Mouse (Mus musculus) cerebellum, postnatal 36 days (tissue): ENCODE data around the gene Arfgef3.
A peak's percentile ranks its signal among the peaks of the same experiment; 100 is the strongest.
"Not testable (repeated sequence)": the region's sequence is repeated elsewhere in the genome, so short reads cannot be mapped to it uniquely, and the experiment has no call there.

Experiments
- DNase-seq, 2 experiments: peaks; one replicate each; pipeline ENCODE4 v3.0.0; 2021 to 2022; ENCODE audit warnings: mixed read lengths in 2 of 2

Arfgef3 gene

GRCm38 (mm10) chr10:18680661-18681384 is 62.9 kb downstream of the Arfgef3 start:
- no peak for DNase-seq

DNA sequence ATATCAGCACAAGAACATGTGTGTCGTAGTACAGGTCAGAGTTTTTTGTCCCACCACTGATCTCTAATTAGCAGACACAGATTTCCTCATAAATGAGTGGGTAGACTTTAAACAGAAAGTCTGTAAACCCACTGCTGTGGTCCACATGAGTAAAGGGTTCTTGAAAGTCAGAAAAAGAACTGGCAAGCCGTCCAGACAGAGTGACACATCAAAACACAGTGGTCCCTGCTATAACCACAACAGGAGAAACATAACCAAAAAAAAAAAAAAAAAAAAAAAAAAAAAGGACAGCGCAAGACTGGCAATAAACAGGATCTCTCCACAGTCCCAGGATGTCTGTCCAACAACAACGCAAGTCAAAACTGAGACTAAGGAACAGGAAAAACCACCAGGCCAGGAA is 64.9 kb downstream of the Arfgef3 start:
- no peak for DNase-seq

- DNase-seq: no peak
These were observed 79.0 kb downstream of the Arfgef3 start for GRCm38 (mm10) chr10:18664794-18665193.

DNA sequence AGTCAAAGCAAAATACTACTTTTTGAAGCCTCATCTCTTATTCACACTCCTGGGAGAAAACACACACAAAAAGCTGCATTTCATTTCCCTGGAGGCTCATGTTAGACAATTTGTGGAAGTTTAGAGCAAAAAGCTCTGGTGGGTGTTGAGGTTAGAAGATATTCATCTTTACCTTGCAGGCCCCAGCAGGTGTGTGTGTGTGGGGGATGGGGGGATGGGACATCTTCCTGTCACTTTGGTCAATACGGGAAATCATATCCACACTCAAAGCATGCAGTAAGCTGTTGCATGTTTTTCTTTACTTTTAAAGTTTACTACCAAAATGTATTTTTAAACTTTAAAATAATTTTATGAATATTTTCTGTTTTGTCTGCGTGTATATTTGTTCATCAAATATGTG is 79.7 kb downstream of the Arfgef3 start:
- DNase-seq: no peak

- no peak for DNase-seq
These were observed 82.0 kb downstream of the Arfgef3 start for GRCm38 (mm10) chr10:18661606-18662220.

- DNase-seq: no peak
These were observed 82.8 kb downstream of the Arfgef3 start for GRCm38 (mm10) chr10:18660998-18661397.

DNA sequence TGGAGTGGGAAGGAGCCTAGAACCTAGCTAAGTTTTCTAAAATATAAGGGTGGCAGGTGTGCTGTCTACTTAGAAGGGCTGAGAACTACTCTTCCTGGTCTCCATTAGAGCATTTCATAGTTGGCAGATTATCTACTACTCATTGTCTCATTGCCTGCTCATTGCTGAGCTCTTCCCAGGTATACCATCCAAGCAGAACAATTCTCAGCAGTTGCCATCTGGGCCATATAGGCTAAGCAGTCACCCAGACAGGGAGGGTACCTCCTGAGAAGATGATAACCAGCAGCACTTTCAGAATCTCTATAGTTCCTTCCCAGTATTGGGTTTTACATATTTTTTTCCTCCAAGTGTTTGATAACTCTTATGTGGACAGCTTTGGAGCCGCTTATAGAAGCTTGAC is 86.2 kb downstream of the Arfgef3 start:
- DNase-seq: no peak

- no peak for DNase-seq
These were observed 96.7 kb downstream of the Arfgef3 start for GRCm38 (mm10) chr10:18647069-18647468.

- DNase-seq: no peak
These were observed 97.7 kb downstream of the Arfgef3 start for GRCm38 (mm10) chr10:18646035-18646434.

- DNase-seq: no peak
These were observed 99.4 kb downstream of the Arfgef3 start for GRCm38 (mm10) chr10:18644346-18644745.

DNA sequence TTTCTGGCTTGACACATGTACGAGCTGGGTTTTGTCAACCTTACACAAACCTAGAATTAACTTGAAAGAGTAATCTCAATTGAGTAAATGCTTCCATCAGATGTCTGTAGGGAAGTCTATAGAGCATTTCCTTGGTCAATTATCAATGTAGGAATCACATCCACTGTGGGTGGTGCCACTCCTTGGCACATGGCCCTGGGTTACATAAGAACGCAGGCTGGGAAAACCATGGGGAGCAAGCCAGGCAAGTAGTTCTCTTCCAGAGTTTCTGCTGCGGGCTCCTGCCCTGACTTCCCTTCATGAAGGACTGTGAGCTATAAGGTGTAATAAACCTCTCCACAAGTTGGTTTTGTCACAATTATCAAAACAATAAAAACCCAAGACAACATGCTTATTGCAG is 100.2 kb downstream of the Arfgef3 start:
- peak; percentile 34 to 54 for DNase-seq

GRCm38 (mm10) chr10:18642854-18643253 is 100.9 kb downstream of the Arfgef3 start:
- no peak for DNase-seq

- DNase-seq: peak in 1 of 2 experiments; percentile 20
These were observed 103.2 kb downstream of the Arfgef3 start for GRCm38 (mm10) chr10:18640596-18640995.

GRCm38 (mm10) chr10:18635450-18635849 is 108.3 kb downstream of the Arfgef3 start:
- peak in 1 of 2 experiments; percentile 16 for DNase-seq

GRCm38 (mm10) chr10:18634405-18634985 is 109.3 kb downstream of the Arfgef3 start:
- peak; percentile 22 to 28 for DNase-seq

DNA sequence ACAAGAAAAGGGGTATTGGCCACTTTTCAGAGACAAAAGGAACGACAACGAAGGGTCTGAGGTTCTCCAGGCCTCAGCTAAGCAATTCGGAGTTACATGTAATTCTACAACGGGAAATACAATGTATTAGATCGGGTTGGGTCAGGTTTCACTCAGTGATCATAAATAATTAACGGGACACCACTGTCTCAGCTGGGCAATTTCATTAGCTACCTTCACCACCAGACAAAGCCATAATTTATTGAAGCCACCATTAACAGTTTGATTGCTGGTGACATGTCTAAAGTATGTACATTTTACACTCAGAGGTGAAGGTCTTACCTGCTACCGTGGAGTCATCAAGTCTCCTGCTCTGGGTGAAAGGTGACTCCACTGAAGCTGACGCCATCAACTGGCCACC is 113.3 kb downstream of the Arfgef3 start:
- DNase-seq: no peak

GRCm38 (mm10) chr10:18627530-18627929 is 116.2 kb downstream of the Arfgef3 start:
- DNase-seq: peak; percentile 20 to 24

- no peak for DNase-seq
These were observed 131.0 kb downstream of the Arfgef3 start for GRCm38 (mm10) chr10:18612796-18613195.

DNA sequence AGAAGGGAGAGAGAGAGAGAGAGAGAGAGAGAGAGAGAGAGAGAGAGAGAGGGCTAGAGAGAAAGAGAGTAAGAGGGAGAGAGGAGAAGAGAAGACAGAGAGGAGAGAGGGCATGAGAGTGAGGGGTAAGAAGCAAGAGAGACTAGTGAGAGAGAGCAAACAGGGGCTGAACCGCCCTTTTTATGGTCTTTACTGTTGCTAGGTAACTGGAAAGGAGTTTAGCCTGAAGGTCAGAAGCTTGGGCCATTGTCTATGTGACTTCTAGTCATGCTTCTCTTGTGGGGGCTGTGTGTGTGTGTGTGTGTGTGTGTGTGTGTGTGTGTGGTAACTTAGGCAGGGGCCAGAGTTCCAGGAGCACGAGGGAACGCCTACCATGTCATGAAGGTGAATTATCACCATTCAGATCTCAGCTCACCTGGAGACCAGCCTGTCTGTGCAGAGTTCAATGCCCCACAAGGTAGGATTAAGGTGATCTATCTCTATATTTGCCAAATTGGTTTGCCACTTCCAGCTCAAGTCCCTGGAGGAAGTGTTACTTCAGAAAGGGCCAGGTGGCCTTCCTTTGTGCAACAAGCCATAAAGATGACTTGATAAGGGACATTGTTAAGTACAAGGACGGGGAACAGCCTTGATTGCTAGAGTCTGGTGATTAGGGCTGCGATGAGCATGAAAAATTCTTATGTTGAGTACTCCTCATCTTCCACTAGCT is 138.8 kb downstream of the Arfgef3 start:
- DNase-seq: not testable (repeated sequence)

DNA sequence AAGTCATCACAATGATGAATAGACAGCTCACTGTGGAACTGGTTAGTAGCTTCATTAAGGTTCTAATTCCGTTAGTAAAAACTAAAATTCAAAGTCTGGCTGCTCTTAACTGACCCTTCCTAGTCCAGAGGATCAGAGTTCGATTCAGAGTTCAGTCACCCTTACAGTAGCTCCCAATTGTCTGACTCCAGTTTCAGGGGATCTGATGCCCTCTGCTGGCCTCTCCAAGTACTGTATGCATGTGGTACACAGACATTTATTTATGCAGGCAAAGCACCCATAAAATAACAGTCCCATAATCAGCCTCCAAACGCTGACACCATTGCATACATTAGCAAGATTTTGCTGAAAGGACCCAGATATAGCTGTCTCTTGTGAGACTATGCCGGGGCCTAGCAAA is 141.7 kb downstream of the Arfgef3 start:
- peak; percentile 72 to 81 for DNase-seq

GRCm38 (mm10) chr10:18597601-18598000 is 146.1 kb downstream of the Arfgef3 start:
- peak; percentile 29 to 31 for DNase-seq

GRCm38 (mm10) chr10:18589455-18589854 is 154.3 kb downstream of the Arfgef3 start:
- DNase-seq: no peak

GRCm38 (mm10) chr10:18584188-18584587 is 159.6 kb downstream of the Arfgef3 start:
- DNase-seq: no peak
